Mouse (Mus musculus) T-helper 2 cell (primary cell): ENCODE measurements at regions not wholly inside any gene's neighbourhood (a gene's known extent, or its start where the extent isn't known, plus 50 kb on each side); places are given as distances from the start of the nearest gene placed in this dataset.
"Not testable (repeated sequence)": the region's sequence is repeated elsewhere in the genome, so short reads cannot be mapped to it uniquely, and the experiment has no call there.

ENCODE experiments used
- in situ Hi-C: fragments of 300-600 bp; cut with MboI, MseI; formaldehyde crosslinking; loops from one replicate; pipeline ENCODE4 v1.15.1; 2025; ENCODE audit warnings: high pct_unique_total_duplicates

DNA sequence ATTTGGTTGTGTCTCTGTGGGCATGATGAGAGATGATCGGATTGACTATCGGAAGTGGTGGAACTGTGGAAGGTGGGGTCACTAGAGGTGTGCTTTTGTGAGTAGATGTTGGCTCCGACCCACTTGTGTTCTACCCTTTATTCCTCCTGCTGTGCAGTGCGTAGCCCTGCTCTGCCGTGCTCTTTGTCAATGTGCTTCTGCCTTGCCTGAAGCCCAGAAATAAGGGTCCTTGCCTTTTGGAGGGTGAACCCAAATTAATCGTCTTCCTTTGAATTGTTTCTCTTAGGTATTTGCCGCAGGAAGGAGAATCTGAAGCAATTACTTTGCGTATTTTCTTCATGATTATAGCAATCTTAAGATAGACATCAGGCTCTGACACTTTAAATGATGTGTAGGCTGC, 421.6 kb upstream of the Zfp507 start:
- in situ Hi-C loops: no loop called here

DNA sequence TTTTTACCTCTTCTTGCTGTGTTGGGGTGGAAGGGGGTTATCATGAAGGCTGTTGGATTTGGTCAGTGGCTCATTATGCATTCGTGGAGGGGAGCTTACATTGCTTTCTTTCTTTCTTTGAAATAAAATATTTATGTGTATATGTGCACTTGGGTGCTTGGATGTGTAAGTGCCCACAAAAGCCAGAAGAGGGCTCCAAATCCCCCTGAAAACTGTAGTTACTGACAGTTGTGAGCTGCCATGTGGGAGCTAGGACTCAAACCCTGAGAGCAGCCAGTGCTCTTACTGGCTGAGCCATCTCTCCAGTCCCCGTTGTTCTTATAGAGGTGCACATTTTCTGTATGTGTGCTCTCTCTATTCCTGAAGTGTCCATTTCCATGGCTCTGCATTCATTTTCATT, 415.6 kb upstream of the Zfp507 start:
- in situ Hi-C loops: no loop called here

DNA sequence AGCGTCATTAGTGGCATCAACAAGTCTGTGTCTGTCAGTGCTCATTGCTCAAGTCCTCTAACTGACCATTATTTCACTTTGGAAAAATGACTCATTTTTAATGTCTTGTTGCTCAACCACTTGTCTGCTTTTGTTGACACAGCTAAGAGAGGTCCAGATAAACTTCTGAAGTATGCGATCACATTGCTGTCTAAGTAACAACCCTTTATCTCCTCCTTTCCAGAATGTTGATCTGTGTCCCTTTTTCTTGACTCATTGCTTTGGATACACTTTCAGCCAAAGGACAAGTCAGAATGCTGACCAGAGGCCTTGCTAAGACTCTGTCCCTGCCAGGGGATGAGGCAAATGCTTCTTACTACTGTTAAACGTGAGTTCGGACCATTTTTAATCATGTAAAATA, 407.2 kb upstream of the Zfp507 start:
- in situ Hi-C loops: no loop called here

DNA sequence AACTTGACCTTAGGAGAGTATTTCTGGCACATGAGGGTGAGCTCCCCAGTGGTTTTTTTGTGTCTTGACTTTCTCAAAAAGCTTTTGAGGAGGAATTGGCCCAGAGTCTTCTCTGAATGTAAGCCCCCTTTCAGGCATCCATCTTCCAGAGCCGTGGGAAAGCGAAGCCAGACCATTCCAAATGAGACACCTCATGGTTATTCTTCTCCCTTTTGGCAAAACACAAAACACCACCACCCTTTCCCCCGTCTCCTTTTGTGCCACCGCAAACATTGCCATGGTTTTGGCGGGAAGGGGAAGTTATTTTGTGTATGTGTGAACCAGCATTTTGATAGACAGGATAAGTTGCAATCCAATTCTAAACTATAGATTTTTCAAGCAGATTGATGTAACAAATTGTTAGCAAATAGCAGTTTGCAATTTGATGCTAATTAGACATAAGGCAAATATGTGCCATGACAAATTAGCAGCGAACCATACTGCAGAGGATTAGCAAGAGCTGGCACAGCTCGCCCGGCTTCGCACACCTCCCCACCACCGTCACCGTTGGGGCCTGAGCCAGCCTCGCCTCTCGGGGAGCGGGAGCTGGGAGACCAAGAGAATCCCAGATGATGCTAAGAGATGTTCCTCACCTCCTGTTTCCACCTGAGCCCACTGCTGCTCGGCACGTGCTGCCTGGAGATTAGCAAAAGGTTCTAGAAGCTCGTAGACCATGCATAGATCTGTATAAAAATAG, 404.9 kb upstream of the Zfp507 start:
- in situ Hi-C loops: no loop called here

DNA sequence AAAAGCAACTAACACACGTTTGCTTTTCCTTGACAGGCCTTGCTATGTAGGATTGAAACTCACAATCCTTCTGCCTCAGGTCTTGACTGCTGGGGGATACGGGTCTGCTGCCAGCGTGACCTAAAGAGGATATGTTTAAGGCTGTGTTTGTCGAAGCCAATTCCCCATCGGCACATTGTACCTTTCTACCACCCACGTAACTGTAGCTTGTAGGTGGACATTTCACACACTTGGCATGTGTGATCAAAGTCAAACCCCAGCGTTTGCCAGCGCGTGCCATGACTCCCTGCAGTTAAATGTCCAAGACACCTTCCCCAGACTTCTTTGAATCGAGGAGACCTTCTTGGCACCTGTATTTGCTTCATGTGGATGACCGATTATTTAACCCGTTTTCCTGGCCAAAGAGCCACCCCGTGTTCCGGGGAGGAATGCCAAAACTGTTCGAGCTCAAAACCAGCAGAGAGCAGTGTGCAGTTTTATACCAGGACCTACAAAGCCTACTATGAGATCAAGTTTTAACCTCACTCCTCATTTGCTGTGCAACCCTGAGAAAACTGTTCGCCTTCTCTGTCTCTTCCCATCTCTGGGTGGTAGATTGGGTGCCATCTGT, 395.4 kb upstream of the Zfp507 start:
- in situ Hi-C loops: no loop called here

DNA sequence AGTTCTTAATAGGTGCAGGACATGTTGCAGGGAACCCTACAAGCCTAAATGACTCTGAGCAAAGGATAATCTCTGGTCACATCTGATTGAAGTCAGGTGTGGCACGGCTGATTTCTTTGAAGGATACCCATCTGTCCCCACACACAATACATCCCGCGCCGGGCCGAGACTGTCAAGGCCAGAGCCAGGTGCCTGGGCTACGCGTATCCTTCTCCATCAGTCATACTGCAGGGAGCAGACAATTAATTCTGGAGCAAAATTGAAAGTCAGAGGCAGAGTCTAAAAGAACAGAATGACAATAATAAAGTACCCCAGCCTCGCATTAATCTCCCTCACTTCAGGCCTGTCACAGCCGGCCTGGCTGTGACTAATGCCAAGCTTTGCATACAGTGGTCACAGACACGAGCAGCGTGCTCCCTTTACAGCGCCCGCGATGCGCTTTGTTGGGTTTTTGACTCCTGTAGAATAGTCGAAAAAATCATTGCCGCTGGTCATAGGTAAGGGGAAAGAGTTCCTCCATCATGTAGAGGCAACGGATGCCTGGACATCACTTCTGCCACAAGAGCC, 393.4 kb upstream of the Zfp507 start:
- in situ Hi-C loops: no loop called here

DNA sequence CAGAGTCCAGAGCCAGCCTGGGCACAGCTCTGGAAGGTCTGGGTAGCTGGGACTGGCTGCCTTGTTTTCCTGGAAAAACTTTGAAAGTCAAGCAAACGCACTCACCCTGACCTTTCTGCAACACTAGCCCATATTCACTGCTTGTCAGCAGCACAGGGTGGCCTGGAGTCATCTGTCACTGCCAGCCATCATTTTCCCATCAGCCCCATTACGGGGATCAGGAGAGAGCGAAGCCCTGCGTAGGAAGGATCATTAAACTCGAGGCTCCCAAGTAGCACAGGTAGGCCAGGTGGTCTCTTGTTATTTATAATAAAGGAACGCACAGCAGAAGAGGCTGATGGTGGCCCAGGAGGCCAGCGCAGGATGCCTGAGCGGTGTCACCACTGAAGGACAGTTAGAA, 389.8 kb upstream of the Zfp507 start:
- in situ Hi-C loops: no loop called here

DNA sequence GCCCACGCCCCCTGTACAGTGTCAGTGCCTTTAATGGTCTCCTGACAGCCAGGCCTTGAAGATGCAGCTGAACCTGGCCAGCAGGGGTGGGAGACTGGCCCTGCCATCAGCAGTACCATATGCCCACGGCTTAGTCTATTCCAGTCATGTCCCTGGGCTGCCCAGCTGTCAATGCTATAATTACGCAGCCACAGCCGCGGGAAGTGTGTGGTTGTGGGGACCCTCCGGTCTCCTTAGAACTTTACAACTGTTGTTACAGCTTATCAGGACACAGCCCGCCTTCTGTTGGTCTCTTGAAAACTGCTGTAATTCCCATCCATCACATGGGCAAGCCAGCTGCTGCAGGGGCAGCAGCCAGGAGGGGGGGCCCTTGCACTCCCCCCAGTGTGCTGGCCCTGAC, 375.1 kb upstream of the Zfp507 start:
- in situ Hi-C loops: no loop called here

DNA sequence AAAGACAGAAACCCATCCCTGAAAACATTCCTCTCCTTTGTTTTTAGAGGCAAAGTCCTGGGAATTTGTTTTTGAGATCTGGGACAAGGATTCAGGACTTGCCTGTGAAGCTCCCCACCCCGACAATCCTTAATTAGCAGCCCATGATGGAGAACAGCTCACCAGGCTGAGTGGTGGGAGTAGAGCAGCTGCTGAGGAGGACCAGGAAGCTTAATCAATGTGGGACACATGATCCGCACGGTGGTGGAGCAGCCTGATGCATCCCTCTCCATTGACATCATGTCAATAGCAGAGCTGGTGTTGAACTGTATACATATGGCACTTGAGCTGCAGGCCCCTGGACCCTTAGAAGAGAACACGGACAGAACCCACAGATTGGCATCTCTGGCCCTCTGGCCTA, 372.5 kb upstream of the Zfp507 start:
- in situ Hi-C loops: no loop called here

DNA sequence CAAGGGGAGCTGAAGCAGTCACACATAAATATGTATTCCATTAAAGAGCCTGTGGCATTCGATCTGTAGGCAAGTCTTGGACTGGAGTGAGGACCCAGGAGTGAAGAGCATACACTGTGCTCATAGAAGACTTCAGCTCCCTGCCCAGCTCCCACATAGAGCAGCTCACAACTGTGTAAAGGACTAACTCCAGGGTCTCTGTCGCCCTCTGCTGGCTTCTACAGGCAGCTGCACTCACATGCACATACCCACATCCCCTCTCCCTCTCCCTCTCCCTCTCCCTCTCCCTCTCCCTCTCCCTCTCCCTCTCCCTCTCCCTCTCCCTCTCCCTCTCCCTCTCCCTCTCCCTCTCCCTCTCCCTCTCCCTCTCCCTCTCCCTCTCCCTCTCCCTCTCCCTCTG, 369.7 kb upstream of the Zfp507 start:
- in situ Hi-C loops: not testable (repeated sequence)

DNA sequence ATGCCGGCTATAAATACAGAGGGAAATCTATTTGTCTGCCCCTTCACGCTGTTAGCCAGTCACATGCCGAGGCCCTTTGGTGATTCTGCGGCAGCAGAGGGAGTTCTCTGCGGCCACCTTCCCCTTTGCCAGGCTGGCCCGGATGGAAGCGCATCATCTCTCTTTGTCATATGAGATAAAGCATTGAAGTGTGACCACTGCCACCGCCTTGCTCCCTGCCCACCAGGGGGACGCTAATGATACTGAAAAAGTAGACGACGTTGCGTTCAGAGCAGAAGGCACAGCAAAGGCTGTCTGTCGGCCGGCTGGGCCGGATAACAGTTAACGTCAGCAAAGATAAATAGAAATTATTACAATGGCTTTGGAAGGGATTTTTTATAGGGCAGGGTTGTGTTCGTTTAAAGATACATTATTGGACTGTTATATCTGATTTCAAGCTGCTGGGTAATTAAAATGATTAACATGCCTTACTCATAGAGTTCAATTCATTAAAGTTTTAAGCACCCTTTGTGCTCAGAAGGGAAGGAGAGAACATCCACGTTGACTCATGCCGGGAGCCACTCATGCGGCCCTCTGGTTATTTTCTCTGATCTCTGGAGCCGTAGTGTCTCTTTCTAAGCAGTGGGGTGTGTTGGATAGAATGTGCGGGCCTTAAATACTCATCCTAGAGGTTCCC, 354.6 kb upstream of the Zfp507 start:
- in situ Hi-C loops: no loop called here

DNA sequence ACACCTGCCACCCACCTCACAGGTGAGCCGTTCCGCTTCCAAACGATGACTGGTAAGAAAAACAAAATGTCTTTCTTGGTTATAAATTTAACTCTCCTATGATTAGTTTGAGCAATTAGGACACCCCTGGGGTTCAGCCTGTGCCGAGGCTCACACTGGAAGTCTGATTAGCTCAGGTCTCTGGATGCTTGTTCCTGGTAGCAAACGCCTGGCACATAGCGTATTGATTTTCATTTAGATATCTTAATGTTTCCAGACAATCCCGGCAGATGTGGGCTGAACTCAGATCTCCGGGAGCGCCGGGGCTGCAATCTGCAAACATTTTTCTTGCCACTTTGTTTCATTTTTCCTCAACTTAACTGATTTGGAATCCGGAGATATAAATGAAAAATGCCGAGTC, 353.8 kb upstream of the Zfp507 start:
- in situ Hi-C loops: no loop called here

DNA sequence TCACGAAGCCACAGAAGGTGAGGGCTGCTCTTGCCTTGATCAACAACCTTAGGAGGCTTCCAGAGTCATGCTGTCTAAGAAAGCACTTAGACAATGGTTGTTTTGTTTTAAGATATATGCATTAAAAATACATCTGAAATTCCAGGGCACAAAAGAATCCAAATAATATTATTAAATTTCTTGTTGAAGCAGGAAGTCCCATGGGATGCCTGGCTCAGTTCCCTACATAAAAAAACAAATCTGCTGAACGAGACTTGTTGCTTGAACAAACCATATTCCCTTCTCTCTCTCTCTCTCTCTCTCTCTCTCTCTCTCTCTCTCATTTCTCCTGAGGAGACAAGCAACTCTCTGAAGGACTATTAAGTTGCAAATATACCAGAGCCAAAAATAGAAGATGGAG, 352.8 kb upstream of the Zfp507 start:
- in situ Hi-C loops: no loop called here

DNA sequence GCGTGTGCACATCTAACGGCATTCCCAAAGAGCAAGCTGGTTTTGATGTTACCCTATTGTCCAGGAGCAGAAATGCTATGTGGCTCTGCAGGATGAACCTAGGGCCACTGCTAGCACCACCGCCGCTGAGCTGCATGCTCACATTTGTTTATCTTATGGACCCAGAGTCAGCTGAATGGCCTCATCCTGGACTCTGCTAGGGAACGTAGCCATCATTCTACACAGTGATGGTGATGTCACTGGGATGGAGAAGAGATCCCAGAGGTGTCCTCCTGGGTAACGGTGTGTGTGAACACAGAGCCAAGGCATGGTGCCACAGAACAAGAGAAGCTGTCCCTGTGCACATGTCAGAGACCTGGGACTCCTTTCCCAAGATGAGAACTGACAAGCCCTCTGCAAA, 352.4 kb upstream of the Zfp507 start:
- in situ Hi-C loops: no loop called here

DNA sequence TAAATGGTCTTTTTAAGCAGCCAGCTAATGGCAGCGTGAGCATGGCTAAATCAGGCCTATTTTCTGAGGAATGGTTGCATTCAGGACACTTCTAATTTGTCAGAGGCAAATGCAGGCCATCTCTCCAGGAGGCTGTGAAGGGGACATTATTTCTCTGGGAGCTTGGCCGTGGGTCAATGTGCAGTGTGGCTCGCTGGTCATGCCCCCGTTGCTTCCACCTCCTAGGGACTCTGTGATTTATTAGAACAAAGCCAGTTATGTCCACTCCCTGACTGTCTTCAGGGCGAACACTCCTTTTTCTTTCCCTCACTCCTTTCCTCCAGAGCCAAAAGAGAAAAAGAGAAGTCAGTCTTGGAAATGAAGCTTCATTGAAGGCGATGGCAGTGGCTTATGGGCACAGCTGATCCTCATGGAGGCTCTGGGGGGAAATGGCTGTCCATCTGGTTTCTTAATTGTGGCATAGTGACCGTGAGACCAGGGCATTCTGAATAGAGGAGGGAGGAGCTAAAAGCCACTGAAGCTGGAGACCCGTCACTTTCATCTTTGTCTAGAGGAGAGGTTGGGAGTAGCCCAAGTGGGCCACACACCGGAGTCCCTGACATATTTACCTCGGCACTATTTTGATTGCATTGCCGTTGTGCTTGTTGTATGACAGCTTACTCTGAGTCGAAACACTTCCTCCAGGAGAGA, 348.2 kb upstream of the Zfp507 start:
- in situ Hi-C loops: no loop called here

DNA sequence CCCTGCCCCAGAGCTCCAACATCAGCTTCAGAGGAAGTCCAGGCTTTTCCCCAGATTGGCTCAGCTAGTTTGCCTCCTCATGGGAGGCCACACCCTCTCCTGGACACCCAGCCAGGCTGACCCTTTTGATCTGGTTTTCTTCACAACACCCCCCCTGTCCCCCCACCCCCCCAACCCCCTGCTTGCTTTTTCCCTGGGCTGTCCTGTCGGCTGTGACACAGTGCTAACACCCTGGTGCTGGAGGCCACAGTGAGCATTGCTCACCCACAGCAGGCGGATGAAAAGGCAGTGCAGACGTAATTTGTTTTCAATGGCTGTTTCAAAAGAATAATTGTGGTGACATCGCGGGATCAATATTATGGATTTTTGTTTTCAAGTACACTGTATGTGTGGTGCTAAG, 333.8 kb upstream of the Zfp507 start:
- in situ Hi-C loops: no loop called here

DNA sequence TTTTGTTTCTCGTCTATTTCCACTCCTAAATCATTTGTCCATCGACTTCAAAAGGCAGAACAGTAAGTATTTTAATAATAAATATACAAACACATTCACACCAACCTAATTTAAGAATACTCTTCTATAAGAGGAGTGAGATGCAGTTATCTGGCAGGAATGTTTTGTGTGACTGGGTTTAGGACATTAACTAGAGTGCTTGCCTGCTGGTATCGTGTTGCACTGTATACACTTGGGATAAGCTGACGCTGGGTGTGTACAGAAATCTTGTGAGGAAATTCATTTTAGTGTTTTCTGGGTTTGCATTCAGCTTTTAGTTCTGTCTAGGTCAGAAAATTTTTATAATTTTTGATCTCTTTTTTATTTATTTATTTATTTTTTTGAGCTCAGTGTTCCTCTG, 331.8 kb upstream of the Zfp507 start:
- in situ Hi-C loops: no loop called here

DNA sequence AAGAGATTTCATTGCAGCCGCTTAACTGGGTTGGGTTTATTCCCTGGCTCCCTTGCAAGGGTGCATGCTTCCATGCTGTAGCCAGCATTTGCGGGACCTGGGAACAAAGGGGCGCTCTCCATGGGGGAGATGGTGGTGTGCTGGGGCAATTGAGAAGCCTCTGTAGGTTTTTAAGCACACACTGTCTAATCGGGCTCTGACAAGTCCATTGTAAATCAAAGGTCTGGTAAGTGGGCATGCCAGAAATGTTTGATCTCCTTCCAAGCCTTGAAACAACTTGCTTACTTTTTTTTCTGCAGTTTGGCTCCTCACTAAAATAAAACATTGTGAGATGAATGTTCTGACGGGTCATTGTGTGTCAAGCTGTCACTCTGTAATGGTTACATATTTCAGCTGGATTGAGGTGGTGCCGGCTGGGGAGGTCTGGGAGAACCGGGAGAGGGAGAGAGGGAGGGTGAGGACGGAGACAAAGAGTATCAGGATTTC, 330.9 kb upstream of the Zfp507 start:
- in situ Hi-C loops: no loop called here

DNA sequence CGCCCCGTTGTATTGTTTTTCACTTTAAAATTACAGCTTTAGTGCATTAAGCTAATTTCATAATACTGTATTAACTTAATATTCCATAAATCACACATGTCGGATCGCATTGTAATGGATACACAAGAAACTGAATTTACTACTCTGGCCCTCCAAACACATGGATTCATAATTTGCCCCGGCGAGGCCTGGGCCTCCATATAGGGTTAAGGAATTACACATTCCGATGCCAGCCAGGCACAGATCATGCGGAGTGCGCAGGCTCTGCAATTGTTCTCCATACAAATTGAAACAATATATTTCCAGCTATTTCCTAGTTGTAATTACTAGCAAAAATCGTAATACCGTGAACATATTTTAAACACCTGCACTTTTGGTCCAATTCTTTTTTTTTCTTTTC, 330.2 kb upstream of the Zfp507 start:
- in situ Hi-C loops: no loop called here

DNA sequence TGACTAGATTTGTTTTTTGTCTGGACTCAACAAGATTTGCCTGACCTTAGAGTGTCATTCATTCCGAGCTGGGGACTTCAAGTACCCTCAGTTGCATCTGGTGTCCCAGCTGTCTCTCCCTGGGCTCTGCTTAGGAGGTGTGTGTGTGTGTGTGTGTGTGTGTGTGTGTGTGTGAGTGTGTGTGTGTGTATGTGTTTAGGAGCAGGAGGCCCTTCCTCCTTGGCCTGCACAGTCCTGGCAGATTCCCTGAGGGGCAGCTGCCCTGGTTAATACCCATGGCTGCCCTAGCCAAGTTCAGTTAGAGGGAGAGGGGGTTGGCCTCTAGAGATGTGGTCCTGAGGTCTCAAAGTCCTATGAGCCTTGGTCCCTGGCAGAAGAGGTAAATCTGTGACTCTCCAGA, 329.8 kb upstream of the Zfp507 start:
- in situ Hi-C loops: no loop called here

DNA sequence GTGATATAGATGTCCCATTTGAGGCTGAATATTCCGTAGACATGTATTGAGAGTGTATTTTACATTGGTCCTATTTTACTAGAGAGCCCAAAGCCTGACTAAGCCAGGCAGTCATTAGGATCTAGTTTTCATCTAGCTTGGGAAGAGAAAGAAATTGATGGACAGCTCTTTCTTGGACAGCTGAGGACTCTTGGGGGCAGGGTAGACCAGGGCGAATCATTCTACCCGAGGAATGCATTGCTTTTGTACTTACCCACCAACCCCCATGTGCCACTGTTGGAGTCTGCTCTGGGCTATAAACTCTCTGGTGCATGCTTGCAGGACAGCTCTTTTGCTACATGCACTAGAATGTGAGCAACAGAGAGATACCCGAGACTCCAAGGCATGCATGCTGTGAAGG, 294.3 kb upstream of the Zfp507 start:
- in situ Hi-C loops: no loop called here
